Mouse (Mus musculus): ENCODE data around the gene Urgcp. TPM values are rescaled to one million over a fixed set of nuclear protein-coding genes. Genes with fewer than 3 reads are reported as not detected.

The Urgcp gene
- polyA plus RNA-seq, 1 experiment, result 21.3 TPM

DNA sequence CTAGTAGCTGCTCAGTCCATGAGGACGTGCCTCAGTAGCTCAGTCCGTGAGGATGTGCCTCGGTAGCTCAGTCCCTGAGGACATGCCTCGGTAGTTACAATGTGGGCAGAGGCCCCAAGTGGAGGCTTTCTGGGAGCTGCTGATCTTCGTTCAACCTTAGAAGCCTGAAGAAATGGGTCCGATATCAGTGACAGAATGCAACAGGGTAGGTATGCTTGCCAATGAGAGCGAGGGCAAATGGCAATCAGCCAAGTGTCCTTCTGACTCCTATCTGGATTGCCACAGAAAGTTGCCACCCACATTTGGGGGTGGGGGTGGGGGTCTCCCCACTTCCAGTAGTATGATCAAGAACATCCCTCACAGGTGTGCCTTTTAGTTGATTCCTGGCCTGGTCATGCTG, 61.4 kb downstream of the Urgcp start:
- TF ChIP-seq USF1 (IDR thresholded peaks at IDR 0.05; ENCODE audit: low read depth) (no peak), CEBPB (IDR thresholded peaks at IDR 0.05; ENCODE audit: insufficient read depth, poor library complexity, severe bottlenecking) (no peak), TCF3 (IDR thresholded peaks at IDR 0.05; ENCODE audit: insufficient read length, low read depth) (no peak)
- no peak overlapping the region for H3K4me2 ChIP-seq (ENCODE audit: low read depth)
- no peaks in the 10 kb centered on the region for H3K79me2 ChIP-seq (ENCODE audit: control insufficient read depth, insufficient read depth)
- no peaks in the 10 kb centered on the region for H3K36me3 ChIP-seq (ENCODE audit: control insufficient read depth, insufficient read depth)
- no peak overlapping the region for H3ac ChIP-seq (ENCODE audit: control insufficient read depth, insufficient read length)
- H3K27me3 ChIP-seq (ENCODE audit: control insufficient read depth, insufficient read depth, insufficient read length), result no peaks in the 10 kb centered on the region
- no peak overlapping the region for H3K4me3 ChIP-seq

DNA sequence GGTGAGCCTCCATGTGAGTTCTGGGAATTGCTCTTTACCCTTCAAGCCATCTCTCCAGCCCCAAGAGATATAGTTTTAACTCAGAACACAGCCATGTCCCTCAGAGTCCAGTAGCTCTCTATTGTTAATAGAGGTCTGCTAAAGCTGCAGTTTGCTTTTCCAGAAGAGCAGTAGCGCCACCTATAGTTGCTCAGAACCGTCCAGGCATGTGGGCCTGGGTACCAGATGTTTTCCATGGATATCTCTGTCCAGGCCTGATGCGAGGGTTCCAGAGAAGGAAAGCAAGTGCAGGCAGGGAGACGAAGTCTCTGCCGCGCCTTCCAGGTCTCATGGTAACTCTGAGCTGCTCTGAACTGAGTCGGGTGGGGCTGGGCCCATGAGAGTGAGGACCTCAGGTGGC, 70.4 kb downstream of the Urgcp start:
- no peaks in the 10 kb centered on the region for H3K36me3 ChIP-seq (ENCODE audit: control insufficient read depth, insufficient read depth)
- H3ac ChIP-seq (ENCODE audit: control insufficient read depth, insufficient read length), result no peak overlapping the region
- H3K79me2 ChIP-seq (ENCODE audit: control insufficient read depth, insufficient read depth), result no peaks in the 10 kb centered on the region
- no peak overlapping the region for H3K4me2 ChIP-seq (ENCODE audit: low read depth)
- TF ChIP-seq MAX (IDR thresholded peaks at IDR 0.05; ENCODE audit: low read depth), result no peak
- no peak for TF ChIP-seq MYOD1 (IDR thresholded peaks at IDR 0.05; ENCODE audit: control insufficient read depth in 1 of 3, insufficient read length in 2 of 3, low read depth in 2 of 3)
- no peak for TF ChIP-seq TCF12 (IDR thresholded peaks at IDR 0.05; ENCODE audit: insufficient read depth, poor library complexity, severe bottlenecking)
- TF ChIP-seq SRF (IDR thresholded peaks at IDR 0.05; ENCODE audit: control insufficient read depth, insufficient read length, low read depth), result no peak
- peaks cover 14% of the 10 kb centered on the region for H3K27me3 ChIP-seq (ENCODE audit: control insufficient read depth, insufficient read depth, insufficient read length)
- no peak overlapping the region for H3K4me3 ChIP-seq

DNA sequence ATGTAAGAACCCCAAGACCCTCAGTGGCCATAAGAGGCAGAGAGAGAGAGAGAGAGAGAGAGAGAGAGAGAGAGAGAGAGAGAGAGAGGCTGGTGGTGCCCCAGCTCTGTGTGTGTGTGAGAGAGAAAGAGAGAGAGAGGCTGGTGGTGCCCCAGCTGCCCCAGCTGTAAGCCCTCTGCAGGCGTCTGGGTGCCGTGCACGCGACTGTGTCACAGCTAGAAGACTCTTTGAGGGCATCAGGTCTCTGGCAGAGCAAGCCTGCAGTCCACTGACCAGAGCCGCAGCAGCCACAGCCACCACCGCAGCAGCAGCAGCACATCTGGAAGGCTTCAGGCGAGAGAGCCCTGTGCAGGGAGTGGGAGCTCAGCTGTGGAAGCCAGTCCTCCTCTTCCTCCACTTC, 77.9 kb downstream of the Urgcp start:
- no peak overlapping the region for H3K4me3 ChIP-seq
- H3K36me3 ChIP-seq (ENCODE audit: control insufficient read depth, insufficient read depth), result no peaks in the 10 kb centered on the region
- peaks cover 22% of the 10 kb centered on the region for H3K27me3 ChIP-seq (ENCODE audit: control insufficient read depth, insufficient read depth, insufficient read length)
- no peak overlapping the region for H3K4me2 ChIP-seq (ENCODE audit: low read depth)
- TF ChIP-seq SRF (IDR thresholded peaks at IDR 0.05; ENCODE audit: control insufficient read depth, insufficient read length, low read depth) (no peak), TCF3 (IDR thresholded peaks at IDR 0.05; ENCODE audit: insufficient read length, low read depth) (no peak), MYOG (IDR thresholded peaks at IDR 0.05; ENCODE audit: control insufficient read depth in 1 of 3, insufficient read depth in 1 of 3, insufficient read length in 2 of 3, low read depth in 2 of 3) (no peak), MAX (IDR thresholded peaks at IDR 0.05; ENCODE audit: low read depth) (no peak), POLR2AphosphoS2 (IDR thresholded peaks at IDR 0.05; ENCODE audit: insufficient read length, low read depth) (no peak), POLR2A (IDR thresholded peaks at IDR 0.05; ENCODE audit: insufficient read length, low read depth) (no peak), TCF12 (IDR thresholded peaks at IDR 0.05; ENCODE audit: insufficient read depth, poor library complexity, severe bottlenecking) (no peak), MYOD1 (IDR thresholded peaks at IDR 0.05; ENCODE audit: control insufficient read depth in 1 of 3, insufficient read length in 2 of 3, low read depth in 2 of 3) (no peak), USF1 (IDR thresholded peaks at IDR 0.05; ENCODE audit: low read depth) (no peak), REST (IDR thresholded peaks at IDR 0.05; ENCODE audit: insufficient read depth, insufficient read length) (no peak), E2F4 (IDR thresholded peaks at IDR 0.05; ENCODE audit: insufficient read depth) (no peak), CEBPB (IDR thresholded peaks at IDR 0.05; ENCODE audit: insufficient read depth, poor library complexity, severe bottlenecking) (no peak)
- H3K79me2 ChIP-seq (ENCODE audit: control insufficient read depth, insufficient read depth), result no peaks in the 10 kb centered on the region
- no peak overlapping the region for H3ac ChIP-seq (ENCODE audit: control insufficient read depth, insufficient read length)

DNA sequence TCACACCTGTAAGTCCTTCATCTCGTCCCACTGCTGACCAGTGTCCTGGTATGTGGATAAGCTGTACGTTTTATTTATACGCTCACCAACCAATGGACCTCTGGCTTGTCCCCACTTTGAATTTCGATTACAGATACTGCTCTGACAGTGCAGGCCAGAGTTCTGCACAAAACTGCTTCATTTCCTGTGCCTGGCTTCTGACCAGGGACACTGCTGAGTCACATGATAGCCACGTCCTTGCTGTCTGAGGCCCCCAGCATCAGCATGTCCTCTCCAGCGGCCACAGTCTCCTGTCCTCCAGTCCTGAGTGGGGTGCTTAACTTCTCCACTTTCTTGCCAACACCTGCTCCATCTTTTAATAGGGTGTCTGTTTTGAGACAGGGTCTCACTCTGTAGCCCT, 79.6 kb downstream of the Urgcp start:
- Histone ChIP-seq H3K27me3 (ENCODE audit: control insufficient read depth, insufficient read depth, insufficient read length) (peaks cover 19% of the 10 kb centered on the region), H3ac (ENCODE audit: control insufficient read depth, insufficient read length) (no peak overlapping the region), H3K36me3 (ENCODE audit: control insufficient read depth, insufficient read depth) (no peaks in the 10 kb centered on the region), H3K4me3 (no peak overlapping the region), H3K4me2 (ENCODE audit: low read depth) (no peak overlapping the region), H3K79me2 (ENCODE audit: control insufficient read depth, insufficient read depth) (no peaks in the 10 kb centered on the region)
- TF ChIP-seq TCF3 (IDR thresholded peaks at IDR 0.05; ENCODE audit: insufficient read length, low read depth), result no peak
- no peak for TF ChIP-seq CEBPB (IDR thresholded peaks at IDR 0.05; ENCODE audit: insufficient read depth, poor library complexity, severe bottlenecking)
- no peak for TF ChIP-seq TCF12 (IDR thresholded peaks at IDR 0.05; ENCODE audit: insufficient read depth, poor library complexity, severe bottlenecking)
- TF ChIP-seq MYOD1 (IDR thresholded peaks at IDR 0.05; ENCODE audit: control insufficient read depth in 1 of 3, insufficient read length in 2 of 3, low read depth in 2 of 3), result no peak
- no peak for TF ChIP-seq POLR2A (IDR thresholded peaks at IDR 0.05; ENCODE audit: insufficient read length, low read depth)
- no peak for TF ChIP-seq SRF (IDR thresholded peaks at IDR 0.05; ENCODE audit: control insufficient read depth, insufficient read length, low read depth)
- TF ChIP-seq E2F4 (IDR thresholded peaks at IDR 0.05; ENCODE audit: insufficient read depth), result no peak
- TF ChIP-seq USF1 (IDR thresholded peaks at IDR 0.05; ENCODE audit: low read depth), result no peak
- TF ChIP-seq MYOG (IDR thresholded peaks at IDR 0.05; ENCODE audit: control insufficient read depth in 1 of 3, insufficient read depth in 1 of 3, insufficient read length in 2 of 3, low read depth in 2 of 3), result no peak
- TF ChIP-seq POLR2AphosphoS2 (IDR thresholded peaks at IDR 0.05; ENCODE audit: insufficient read length, low read depth), result no peak

Other genes with a start within 250 kb of the Urgcp start
- gene Xbp1, start 241.7 kb downstream of the Urgcp start, polyA plus RNA-seq (2012; fragmentation: generic; extraction: Trizol), result 102 TPM
- 9.0 TPM for gene Ccdc117, start 220.2 kb downstream of the Urgcp start, polyA plus RNA-seq (2012; fragmentation: generic; extraction: Trizol)
- gene Ankrd36, start 192.7 kb downstream of the Urgcp start, polyA plus RNA-seq (2012; fragmentation: generic; extraction: Trizol), result not detected
- gene Mrps24, start 46.7 kb downstream of the Urgcp start, polyA plus RNA-seq (2012; fragmentation: generic; extraction: Trizol), result 139 TPM
- gene Dbnl, start 26.1 kb upstream of the Urgcp start, polyA plus RNA-seq (2012; fragmentation: generic; extraction: Trizol), result 71.0 TPM
- gene Pgam2, start 41.4 kb upstream of the Urgcp start, polyA plus RNA-seq (2012; fragmentation: generic; extraction: Trizol), result 349 TPM
- gene Polm, start 75.6 kb upstream of the Urgcp start, polyA plus RNA-seq (2012; fragmentation: generic; extraction: Trizol), result 4.3 TPM
- gene Aebp1, start 99.6 kb upstream of the Urgcp start, polyA plus RNA-seq (2012; fragmentation: generic; extraction: Trizol), result 103 TPM
- gene Pold2, start 115.9 kb upstream of the Urgcp start, polyA plus RNA-seq (2012; fragmentation: generic; extraction: Trizol), result 101 TPM
- not detected for gene Myl7, start 136.4 kb upstream of the Urgcp start, polyA plus RNA-seq (2012; fragmentation: generic; extraction: Trizol)
- 0.07 TPM for gene Gck, start 187.7 kb upstream of the Urgcp start, polyA plus RNA-seq (2012; fragmentation: generic; extraction: Trizol)
- 89.7 TPM for gene Ykt6, start 193.3 kb upstream of the Urgcp start, polyA plus RNA-seq (2012; fragmentation: generic; extraction: Trizol)